Mouse (Mus musculus): ENCODE results near the gene Myo18a.
A peak's percentile ranks its signal among the peaks of the same experiment; 100 is the strongest.

Myo18a gene

GRCm38 (mm10) chr11:77874685-77875231 lies 111.7 kb downstream of the Myo18a start:
- DNase-seq, result no peak

GRCm38 (mm10) chr11:77875269-77875668 lies 112.2 kb downstream of the Myo18a start:
- DNase-seq, result no peak

GRCm38 (mm10) chr11:77875847-77876759 lies 113.1 kb downstream of the Myo18a start:
- DNase-seq, result no peak

- no peak for DNase-seq
These were observed 113.7 kb downstream of the Myo18a start for GRCm38 (mm10) chr11:77876760-77877148.

- no peak for DNase-seq
These were observed 121.6 kb downstream of the Myo18a start for GRCm38 (mm10) chr11:77884524-77885245.

GRCm38 (mm10) chr11:77885246-77885575 lies 122.2 kb downstream of the Myo18a start:
- DNase-seq, result no peak

- peak; percentile 17 for DNase-seq
These were observed 124.4 kb downstream of the Myo18a start for GRCm38 (mm10) chr11:77887373-77887960.

- DNase-seq, result no peak
These were observed 125.8 kb downstream of the Myo18a start for GRCm38 (mm10) chr11:77888846-77889245.

GRCm38 (mm10) chr11:77889484-77889883 lies 126.4 kb downstream of the Myo18a start:
- DNase-seq, result no peak

- no peak for DNase-seq
These were observed 127.7 kb downstream of the Myo18a start for GRCm38 (mm10) chr11:77890648-77891258.

GRCm38 (mm10) chr11:77892883-77893282 lies 129.8 kb downstream of the Myo18a start:
- no peak for DNase-seq

- no peak for DNase-seq
These were observed 130.2 kb downstream of the Myo18a start for GRCm38 (mm10) chr11:77893283-77893682.

GRCm38 (mm10) chr11:77893787-77894718 lies 131.0 kb downstream of the Myo18a start, which contains the start of gene Pipox:
Gene Pipox (minus strand): TSS chr11:77894096.
- DNase-seq, result peak; percentile 93

- DNase-seq, result no peak
These were observed 131.9 kb downstream of the Myo18a start for GRCm38 (mm10) chr11:77894967-77895366.

GRCm38 (mm10) chr11:77896011-77896410 lies 133.0 kb downstream of the Myo18a start:
- DNase-seq, result no peak

- DNase-seq, result no peak
These were observed 133.4 kb downstream of the Myo18a start for GRCm38 (mm10) chr11:77896480-77896819.

- DNase-seq, result no peak
These were observed 134.1 kb downstream of the Myo18a start for GRCm38 (mm10) chr11:77896820-77897805.

- DNase-seq, result no peak
These were observed 137.1 kb downstream of the Myo18a start for GRCm38 (mm10) chr11:77900187-77900586.

GRCm38 (mm10) chr11:77900696-77901095 lies 137.7 kb downstream of the Myo18a start:
- DNase-seq, result peak; percentile 31

- DNase-seq, result peak; percentile 68
These were observed 138.3 kb downstream of the Myo18a start for GRCm38 (mm10) chr11:77901366-77901765.

Measured in lung, postnatal 36 days (tissue).